Mouse (Mus musculus) midbrain, postnatal 0 days (tissue): ENCODE results near the gene Olfr961. TPM values are rescaled to one million over a fixed set of nuclear protein-coding genes. Genes with fewer than 3 reads are reported as not detected.

Experiments used
- ATAC-seq: fragments of 200-750 bp; cut with Nextera tagmentation; 2 replicates; pipeline ENCODE4 v1.8.0; 2017; ENCODE audit warnings: moderate number of reproducible peaks, mild to moderate bottlenecking, moderate TSS enrichment, moderate library complexity; ENCODE audit not compliant: low FRiP score
- DNase-seq: peaks from one replicate; pipeline ENCODE4 v3.0.0-alpha.2; 2015; ENCODE audit warnings: low spot score
- H3K27ac ChIP-seq: fragments of 300-500 bp; sonication (generic); 2 replicates; pipeline ENCODE4 v1.5.1; 2014; ENCODE audit warnings: low read depth, mild to moderate bottlenecking, low read length, mixed read lengths
- H3K27me3 ChIP-seq: fragments of 300-500 bp; sonication (generic); 2 replicates; pipeline ENCODE4 v1.6.1; 2014; ENCODE audit warnings: low read length, control low read depth, mixed read lengths; ENCODE audit not compliant: insufficient read depth
- H3K36me3 ChIP-seq: fragments of 300-500 bp; sonication (generic); 2 replicates; pipeline ENCODE4 v1.6.1; 2014; ENCODE audit warnings: low read length, control low read depth, mixed read lengths; ENCODE audit not compliant: insufficient read depth
- H3K4me1 ChIP-seq: fragments of 300-500 bp; sonication (generic); 2 replicates; pipeline ENCODE4 v1.6.1; 2014; ENCODE audit warnings: mild to moderate bottlenecking, control low read depth, antibody characterized with exemption, low read length, mixed read lengths; ENCODE audit not compliant: insufficient read depth
- H3K4me2 ChIP-seq: fragments of 300-500 bp; sonication (generic); 2 replicates; pipeline ENCODE4 v1.6.1; 2014; ENCODE audit warnings: low read depth, mild to moderate bottlenecking, low read length, mixed read lengths; ENCODE audit not compliant: poor library complexity, severe bottlenecking
- H3K4me3 ChIP-seq: fragments of 300-500 bp; sonication (generic); 2 replicates; pipeline ENCODE4 v1.5.1; 2014; ENCODE audit warnings: low read depth, mild to moderate bottlenecking, low read length, moderate library complexity
- H3K9ac ChIP-seq: fragments of 300-500 bp; sonication (generic); replicated peaks from 2 replicates; pipeline ENCODE4 v1.6.1; 2014; ENCODE audit warnings: mild to moderate bottlenecking, low read length, moderate library complexity, mixed read lengths; ENCODE audit not compliant: poor library complexity, severe bottlenecking
- H3K9me3 ChIP-seq: fragments of 300-500 bp; sonication (generic); 2 replicates; pipeline ENCODE4 v1.6.1; 2016; ENCODE audit warnings: low read length, control low read depth
- CTCF ChIP-seq: IDR thresholded peaks from 2 replicates; pipeline ENCODE4 v1.5.1; 2016; ENCODE audit warnings: antibody characterized with exemption, mild to moderate bottlenecking
- WGBS: fragments of 180-500 bp; shearing (Covaris S2); extraction: QIAGEN DNeasy Blood & Tissue Kit; methylation state at CpG from one replicate; pipeline ENCODE4 v1.1.7; 2014; 5-methylcytosine and 5-hydroxymethylcytosine counted together
- polyA plus RNA-seq: library from polyadenylated mRNA; unstranded; fragments of >200 nt; fragmentation: Nextera tagmentation; extraction: Ambion mirVana; gene quantifications from 2 replicates; pipeline ENCODE4 v1.2.1, GENCODE M21; 2015
- total RNA-seq: library from RNA; depleted of rRNA; stranded (reverse); fragments of >200 nt; gene quantifications from 2 replicates; pipeline ENCODE4 v1.2.3, GENCODE M21; 2014; rRNA removed

Olfr961 gene
- not detected in 2 replicates for total RNA-seq
- not detected in 2 replicates for polyA plus RNA-seq

GRCm38 (mm10) chr9:39644785-39645184 is at the start of gene Olfr961:
Olfr961 (plus strand) TSS chr9:39645085.
- H3K4me3 ChIP-seq = no peak within 1 kb of the TSS
- no peak for TF ChIP-seq CTCF
- ATAC-seq = no peak
- no peaks in the 10 kb centered on the region for H3K36me3 ChIP-seq
- no peak within 1 kb of the TSS for H3K9ac ChIP-seq
- H3K27ac ChIP-seq = no peak within 1 kb of the TSS
- no peaks in the 10 kb centered on the region for H3K9me3 ChIP-seq
- H3K27me3 ChIP-seq = no peaks in the 10 kb centered on the region
- no peak within 1 kb of the TSS for H3K4me2 ChIP-seq
- DNase-seq = no peak
- H3K4me1 ChIP-seq = no peaks in the 10 kb centered on the region

GRCm38 (mm10) chr9:39602536-39603332 is 42.2 kb upstream of the Olfr961 start:
- H3K9ac ChIP-seq = peak overlapping the region; percentile 69
- DNase-seq (peak; percentile 80), ATAC-seq (peak; percentile 87)
- H3K4me3 ChIP-seq = peak overlapping the region; percentile 49
- H3K4me1 ChIP-seq = no peaks in the 10 kb centered on the region
- under 1% methylated on average over 19 of the region's 19 CpGs for WGBS
- no peaks in the 10 kb centered on the region for H3K27me3 ChIP-seq
- no peaks in the 10 kb centered on the region for H3K9me3 ChIP-seq
- H3K27ac ChIP-seq = peak overlapping the region; percentile 69
- peak overlapping the region; percentile 76 for H3K4me2 ChIP-seq
- 0 out of 2 replicates have a peak, but pooled peaks cover under 1% of the 10 kb centered on the region for H3K36me3 ChIP-seq
- TF ChIP-seq CTCF = no peak

GRCm38 (mm10) chr9:39603333-39603845 is 41.5 kb upstream of the Olfr961 start:
- no peaks in the 10 kb centered on the region for H3K9me3 ChIP-seq
- H3K9ac ChIP-seq = peak overlapping the region; percentile 69
- no peaks in the 10 kb centered on the region for H3K4me1 ChIP-seq
- 0% methylated on average over 9 of the region's 9 CpGs for WGBS
- ATAC-seq = peak; percentile 76
- no peaks in the 10 kb centered on the region for H3K36me3 ChIP-seq
- peak overlapping the region; percentile 76 for H3K4me2 ChIP-seq
- peak overlapping the region; percentile 69 for H3K27ac ChIP-seq
- DNase-seq = peak; percentile 61
- H3K4me3 ChIP-seq = peak overlapping the region; percentile 49
- no peaks in the 10 kb centered on the region for H3K27me3 ChIP-seq
- TF ChIP-seq CTCF = no peak

GRCm38 (mm10) chr9:39603999-39604453 is 40.9 kb upstream of the Olfr961 start, which contains the start of gene AW551984:
AW551984 (minus strand) TSS chr9:39604403.
- ATAC-seq (peak; percentile 62), DNase-seq (peak; percentile 55)
- H3K27me3 ChIP-seq = no peaks in the 10 kb centered on the region
- H3K4me2 ChIP-seq = peak within 1 kb of the TSS; percentile 76
- peak within 1 kb of the TSS; percentile 49 for H3K4me3 ChIP-seq
- no peaks in the 10 kb centered on the region for H3K36me3 ChIP-seq
- no peaks in the 10 kb centered on the region for H3K9me3 ChIP-seq
- H3K27ac ChIP-seq = peak within 1 kb of the TSS; percentile 69
- WGBS = 0% methylated on average over 8 of the region's 8 CpGs
- H3K4me1 ChIP-seq = no peaks in the 10 kb centered on the region
- H3K9ac ChIP-seq = peak within 1 kb of the TSS; percentile 69
- no peak for TF ChIP-seq CTCF

GRCm38 (mm10) chr9:39608497-39608896 is 36.4 kb upstream of the Olfr961 start:
- no peak overlapping the region for H3K4me2 ChIP-seq
- DNase-seq (no peak), ATAC-seq (no peak)
- H3K36me3 ChIP-seq = no peaks in the 10 kb centered on the region
- H3K4me1 ChIP-seq = no peaks in the 10 kb centered on the region
- H3K9ac ChIP-seq = no peak overlapping the region
- H3K4me3 ChIP-seq = no peak overlapping the region
- H3K27me3 ChIP-seq = no peaks in the 10 kb centered on the region
- no peak for TF ChIP-seq CTCF
- H3K9me3 ChIP-seq = no peaks in the 10 kb centered on the region
- no peak overlapping the region for H3K27ac ChIP-seq

GRCm38 (mm10) chr9:39610355-39610754 is 34.5 kb upstream of the Olfr961 start, which contains the start of gene Olfr148:
Olfr148 (plus strand) TSS chr9:39610655.
- no peak within 1 kb of the TSS for H3K9ac ChIP-seq
- H3K4me2 ChIP-seq = no peak within 1 kb of the TSS
- no peak within 1 kb of the TSS for H3K27ac ChIP-seq
- DNase-seq = no peak
- H3K36me3 ChIP-seq = no peaks in the 10 kb centered on the region
- H3K4me3 ChIP-seq = no peak within 1 kb of the TSS
- H3K9me3 ChIP-seq = no peaks in the 10 kb centered on the region
- no peaks in the 10 kb centered on the region for H3K4me1 ChIP-seq
- WGBS = 78% methylated on average over 3 of the region's 3 CpGs
- ATAC-seq = no peak
- TF ChIP-seq CTCF = no peak
- no peaks in the 10 kb centered on the region for H3K27me3 ChIP-seq
